Mouse (Mus musculus): ENCODE results near the gene Lrrfip1. TPM values are rescaled to one million over a fixed set of nuclear protein-coding genes. Genes with fewer than 3 reads are reported as not detected.
A peak's percentile ranks its signal among the peaks of the same experiment; 100 is the strongest.

The Lrrfip1 gene
- polyA plus RNA-seq, 1 experiment from 2014 or later, result 30.1 TPM

DNA sequence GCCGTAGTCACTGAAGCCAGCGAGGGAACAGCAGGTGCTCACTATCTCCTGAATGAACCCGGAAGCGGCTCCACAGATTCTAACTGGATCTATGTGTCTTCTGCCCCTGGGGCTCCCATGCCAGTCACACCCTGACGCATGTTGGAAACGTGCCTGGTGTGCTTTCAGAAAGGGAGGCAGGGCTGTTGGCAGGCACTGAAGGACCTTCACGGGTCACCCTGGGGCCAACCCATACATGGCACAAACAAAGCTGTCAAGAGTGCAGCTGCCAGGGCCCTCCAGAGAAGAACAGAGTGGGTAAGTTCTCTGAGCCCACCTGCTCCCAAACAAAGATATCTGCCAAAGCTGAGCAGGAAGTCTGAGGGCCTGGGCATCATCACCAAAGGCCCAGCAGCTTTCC lies 31.0 kb upstream of the Lrrfip1 start:
- DNase-seq, result peak; percentile 45
- Histone ChIP-seq H3K27ac (replicated peaks; ENCODE audit: low read depth, low read length) (no peak overlapping the region), H3K27me3 (ENCODE audit: control insufficient read depth, insufficient read depth, low read length) (no peaks in the 10 kb centered on the region; the same call in 1 of the 2 replicates), H3K9ac (replicated peaks; ENCODE audit: low read length) (no peak overlapping the region), H3K4me1 (ENCODE audit: control insufficient read depth, insufficient read depth, low read length) (no peaks in the 10 kb centered on the region), H3K36me3 (ENCODE audit: control insufficient read depth, insufficient read depth, low read length) (no peaks in the 10 kb centered on the region), H3K9me3 (ENCODE audit: control insufficient read depth, low read length) (no peaks in the 10 kb centered on the region), H3K4me2 (ENCODE audit: low read length) (no peak overlapping the region), H3K4me3 (replicated peaks; ENCODE audit: low read depth, low read length) (no peak overlapping the region)
- 58% methylated on average over 7 of the region's 7 CpGs for WGBS
- ATAC-seq (ENCODE audit: low FRiP score, low TSS enrichment), result no peak; the same call in 1 of the 2 replicates

DNA sequence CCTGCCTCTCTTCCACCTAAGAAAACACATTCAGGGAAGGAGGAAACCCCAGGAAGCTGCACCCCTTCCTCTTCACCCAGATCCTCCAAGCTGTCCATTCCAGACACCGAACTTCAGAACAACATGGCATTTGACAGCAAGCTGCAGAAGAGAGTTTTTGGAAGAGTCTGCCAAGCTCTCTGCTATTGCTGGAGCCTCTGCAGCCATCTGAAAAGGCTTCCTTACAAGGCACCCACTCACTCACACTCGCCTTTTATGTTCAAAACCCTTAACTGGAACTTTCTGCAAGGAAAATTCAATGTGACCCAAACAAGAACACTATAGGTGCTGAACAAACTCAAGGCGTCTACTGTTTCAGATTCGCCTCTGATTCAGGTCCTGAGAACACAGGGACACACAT lies 29.9 kb upstream of the Lrrfip1 start:
- Histone ChIP-seq H3K9ac (replicated peaks; ENCODE audit: low read length) (no peak overlapping the region), H3K27ac (replicated peaks; ENCODE audit: low read depth, low read length) (no peak overlapping the region), H3K4me3 (replicated peaks; ENCODE audit: low read depth, low read length) (no peak overlapping the region), H3K9me3 (ENCODE audit: control insufficient read depth, low read length) (no peaks in the 10 kb centered on the region), H3K27me3 (ENCODE audit: control insufficient read depth, insufficient read depth, low read length) (no peaks in the 10 kb centered on the region; the same call in 1 of the 2 replicates), H3K36me3 (ENCODE audit: control insufficient read depth, insufficient read depth, low read length) (no peaks in the 10 kb centered on the region), H3K4me1 (ENCODE audit: control insufficient read depth, insufficient read depth, low read length) (no peaks in the 10 kb centered on the region), H3K4me2 (ENCODE audit: low read length) (no peak overlapping the region)
- 84% methylated on average over 4 of the region's 4 CpGs for WGBS
- no peak for DNase-seq
- ATAC-seq (ENCODE audit: low FRiP score, low TSS enrichment), result no peak

GRCm38 (mm10) chr1:90969347-90969784 lies 29.2 kb upstream of the Lrrfip1 start, which contains the start of gene Rab17:
Gene Rab17 (minus strand): TSS chr1:90969661.
- H3K9ac ChIP-seq (replicated peaks; ENCODE audit: low read length), result no peak within 1 kb of the TSS
- DNase-seq, result no peak
- H3K4me3 ChIP-seq (replicated peaks; ENCODE audit: low read depth, low read length), result no peak within 1 kb of the TSS
- 50% methylated on average over 9 of the region's 9 CpGs for WGBS
- no peaks in the 10 kb centered on the region for H3K36me3 ChIP-seq (ENCODE audit: control insufficient read depth, insufficient read depth, low read length)
- peaks cover 5% of the 10 kb centered on the region; the same call in 1 of the 2 replicates for H3K27me3 ChIP-seq (ENCODE audit: control insufficient read depth, insufficient read depth, low read length)
- H3K9me3 ChIP-seq (ENCODE audit: control insufficient read depth, low read length), result no peaks in the 10 kb centered on the region
- no peak within 1 kb of the TSS for H3K27ac ChIP-seq (replicated peaks; ENCODE audit: low read depth, low read length)
- no peak for ATAC-seq (ENCODE audit: low FRiP score, low TSS enrichment)
- peaks cover 3% of the 10 kb centered on the region; the same call in 1 of the 2 replicates for H3K4me1 ChIP-seq (ENCODE audit: control insufficient read depth, insufficient read depth, low read length)
- no peak within 1 kb of the TSS for H3K4me2 ChIP-seq (ENCODE audit: low read length)

GRCm38 (mm10) chr1:90969881-90970390 lies 28.6 kb upstream of the Lrrfip1 start:
- no peak overlapping the region for H3K9ac ChIP-seq (replicated peaks; ENCODE audit: low read length)
- H3K4me3 ChIP-seq (replicated peaks; ENCODE audit: low read depth, low read length), result no peak overlapping the region
- H3K27ac ChIP-seq (replicated peaks; ENCODE audit: low read depth, low read length), result no peak overlapping the region
- H3K4me2 ChIP-seq (ENCODE audit: low read length), result no peak overlapping the region
- no peaks in the 10 kb centered on the region for H3K9me3 ChIP-seq (ENCODE audit: control insufficient read depth, low read length)
- ATAC-seq (ENCODE audit: low FRiP score, low TSS enrichment), result no peak
- H3K27me3 ChIP-seq (ENCODE audit: control insufficient read depth, insufficient read depth, low read length), result peaks cover 5% of the 10 kb centered on the region; the same call in 1 of the 2 replicates
- WGBS, result 79% methylated on average over 10 of the region's 10 CpGs
- H3K36me3 ChIP-seq (ENCODE audit: control insufficient read depth, insufficient read depth, low read length), result no peaks in the 10 kb centered on the region
- DNase-seq, result no peak
- H3K4me1 ChIP-seq (ENCODE audit: control insufficient read depth, insufficient read depth, low read length), result peaks cover 9% of the 10 kb centered on the region

GRCm38 (mm10) chr1:90972911-90973573 lies 25.5 kb upstream of the Lrrfip1 start:
- Histone ChIP-seq H3K4me3 (replicated peaks; ENCODE audit: low read depth, low read length) (no peak overlapping the region), H3K27ac (replicated peaks; ENCODE audit: low read depth, low read length) (no peak overlapping the region), H3K4me2 (ENCODE audit: low read length) (peak overlapping the region; percentile 2; the same call in 1 of the 2 replicates), H3K36me3 (ENCODE audit: control insufficient read depth, insufficient read depth, low read length) (no peaks in the 10 kb centered on the region), H3K4me1 (ENCODE audit: control insufficient read depth, insufficient read depth, low read length) (peaks cover 19% of the 10 kb centered on the region), H3K9me3 (ENCODE audit: control insufficient read depth, low read length) (no peaks in the 10 kb centered on the region), H3K9ac (replicated peaks; ENCODE audit: low read length) (no peak overlapping the region), H3K27me3 (ENCODE audit: control insufficient read depth, insufficient read depth, low read length) (peaks cover 5% of the 10 kb centered on the region; the same call in 1 of the 2 replicates)
- WGBS, result 15% methylated on average over 9 of the region's 9 CpGs
- ATAC-seq (ENCODE audit: low FRiP score, low TSS enrichment) (peak; percentile 69; the same call in 1 of the 2 replicates), DNase-seq (peak; percentile 94)

- no peak overlapping the region for H3K4me2 ChIP-seq (ENCODE audit: low read length)
- peaks cover 5% of the 10 kb centered on the region; the same call in 1 of the 2 replicates for H3K27me3 ChIP-seq (ENCODE audit: control insufficient read depth, insufficient read depth, low read length)
- no peak for DNase-seq
- H3K4me1 ChIP-seq (ENCODE audit: control insufficient read depth, insufficient read depth, low read length), result peaks cover 19% of the 10 kb centered on the region
- no peaks in the 10 kb centered on the region for H3K9me3 ChIP-seq (ENCODE audit: control insufficient read depth, low read length)
- H3K36me3 ChIP-seq (ENCODE audit: control insufficient read depth, insufficient read depth, low read length), result no peaks in the 10 kb centered on the region
- peak; percentile 24; the same call in 1 of the 2 replicates for ATAC-seq (ENCODE audit: low FRiP score, low TSS enrichment)
- no peak overlapping the region for H3K9ac ChIP-seq (replicated peaks; ENCODE audit: low read length)
- no peak overlapping the region for H3K27ac ChIP-seq (replicated peaks; ENCODE audit: low read depth, low read length)
- WGBS, result 76% methylated on average over 2 of the region's 2 CpGs
- no peak overlapping the region for H3K4me3 ChIP-seq (replicated peaks; ENCODE audit: low read depth, low read length)
These were observed 25.0 kb upstream of the Lrrfip1 start for GRCm38 (mm10) chr1:90973574-90973911.

- ATAC-seq (ENCODE audit: low FRiP score, low TSS enrichment) (peak; percentile 29; the same call in 1 of the 2 replicates), DNase-seq (peak; percentile 75)
- Histone ChIP-seq H3K4me2 (ENCODE audit: low read length) (peak overlapping the region; percentile 39), H3K27me3 (ENCODE audit: control insufficient read depth, insufficient read depth, low read length) (peaks cover 5% of the 10 kb centered on the region; the same call in 1 of the 2 replicates), H3K4me1 (ENCODE audit: control insufficient read depth, insufficient read depth, low read length) (peaks cover 19% of the 10 kb centered on the region), H3K9me3 (ENCODE audit: control insufficient read depth, low read length) (no peaks in the 10 kb centered on the region), H3K36me3 (ENCODE audit: control insufficient read depth, insufficient read depth, low read length) (no peaks in the 10 kb centered on the region), H3K27ac (replicated peaks; ENCODE audit: low read depth, low read length) (peak overlapping the region; percentile 1; the same call in 1 of the 2 replicates), H3K4me3 (replicated peaks; ENCODE audit: low read depth, low read length) (no peak overlapping the region), H3K9ac (replicated peaks; ENCODE audit: low read length) (no peak overlapping the region)
- 2% methylated on average over 12 of the region's 12 CpGs for WGBS
These were observed 23.5 kb upstream of the Lrrfip1 start for GRCm38 (mm10) chr1:90974906-90975649.

DNA sequence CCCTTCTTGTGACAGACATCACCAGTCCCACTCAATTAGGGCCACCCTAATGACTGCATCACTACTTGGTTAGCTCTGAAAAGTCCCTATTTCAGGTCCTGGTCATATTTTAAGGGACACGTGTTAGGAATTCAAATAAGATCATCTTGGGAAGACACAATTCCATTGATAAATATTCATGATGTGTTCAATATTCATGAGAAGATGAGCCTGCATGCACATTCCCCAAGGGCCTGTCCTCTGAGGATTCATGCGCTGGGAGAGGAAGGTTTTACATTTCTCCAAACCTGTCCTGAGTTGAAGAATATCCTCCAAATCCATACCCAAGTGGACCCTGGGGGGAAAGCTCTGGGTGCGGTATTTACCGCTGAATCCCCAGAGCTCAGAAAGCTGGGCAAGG lies 22.6 kb upstream of the Lrrfip1 start:
- peaks cover 19% of the 10 kb centered on the region for H3K4me1 ChIP-seq (ENCODE audit: control insufficient read depth, insufficient read depth, low read length)
- H3K4me2 ChIP-seq (ENCODE audit: low read length), result no peak overlapping the region
- H3K36me3 ChIP-seq (ENCODE audit: control insufficient read depth, insufficient read depth, low read length), result no peaks in the 10 kb centered on the region
- no peak overlapping the region for H3K9ac ChIP-seq (replicated peaks; ENCODE audit: low read length)
- ATAC-seq (ENCODE audit: low FRiP score, low TSS enrichment), result peak; percentile 40; the same call in 1 of the 2 replicates
- H3K27me3 ChIP-seq (ENCODE audit: control insufficient read depth, insufficient read depth, low read length), result peaks cover 5% of the 10 kb centered on the region; the same call in 1 of the 2 replicates
- no peak overlapping the region for H3K27ac ChIP-seq (replicated peaks; ENCODE audit: low read depth, low read length)
- peak; percentile 72 for DNase-seq
- 38% methylated on average over 4 of the region's 4 CpGs for WGBS
- no peak overlapping the region for H3K4me3 ChIP-seq (replicated peaks; ENCODE audit: low read depth, low read length)
- H3K9me3 ChIP-seq (ENCODE audit: control insufficient read depth, low read length), result no peaks in the 10 kb centered on the region
